Mouse (Mus musculus) hindbrain, embryonic 15.5 days (tissue): ENCODE results near the gene Icmt. TPM values are rescaled to one million over a fixed set of nuclear protein-coding genes. Genes with fewer than 3 reads are reported as not detected.

Source experiments
- ATAC-seq: fragments of 200-750 bp; cut with Nextera tagmentation; 2 replicates; pipeline ENCODE4 v1.8.0; 2017; ENCODE audit warnings: low read depth, moderate number of reproducible peaks, moderate TSS enrichment; ENCODE audit not compliant: low FRiP score
- H3K27ac ChIP-seq: fragments of 300-500 bp; sonication (generic); replicated peaks from 2 replicates; pipeline ENCODE4 v1.5.1; 2015; ENCODE audit warnings: mild to moderate bottlenecking, inconsistent platforms
- H3K27me3 ChIP-seq: fragments of 300-500 bp; sonication (generic); 2 replicates; pipeline ENCODE4 v1.6.1; 2015; ENCODE audit warnings: control low read depth, inconsistent platforms
- H3K36me3 ChIP-seq: fragments of 300-500 bp; sonication (generic); 2 replicates; pipeline ENCODE4 v1.6.1; 2015; ENCODE audit warnings: control low read depth, inconsistent platforms
- H3K4me1 ChIP-seq: fragments of 300-500 bp; sonication (generic); replicated peaks from 2 replicates; pipeline ENCODE4 v1.6.1; 2015; ENCODE audit warnings: control low read depth, inconsistent platforms
- H3K4me2 ChIP-seq: fragments of 300-500 bp; sonication (generic); 2 replicates; pipeline ENCODE4 v1.6.1; 2015; ENCODE audit warnings: moderate library complexity, mild to moderate bottlenecking, inconsistent platforms
- H3K4me3 ChIP-seq: fragments of 300-500 bp; sonication (generic); 2 replicates; pipeline ENCODE4 v1.5.1; 2015; ENCODE audit warnings: mild to moderate bottlenecking, inconsistent platforms
- H3K9ac ChIP-seq: fragments of 300-500 bp; sonication (generic); 2 replicates; pipeline ENCODE4 v1.6.1; 2015; ENCODE audit warnings: inconsistent platforms
- H3K9me3 ChIP-seq: fragments of 300-500 bp; sonication (generic); 2 replicates; pipeline ENCODE4 v1.6.1; 2016; ENCODE audit warnings: control low read depth, inconsistent platforms
- WGBS: fragments of 180-500 bp; shearing (Covaris S2); methylation state at CpG from one replicate; pipeline ENCODE4 v1.1.7; 2015; 5-methylcytosine and 5-hydroxymethylcytosine counted together
- polyA plus RNA-seq: library from polyadenylated mRNA; unstranded; fragments of >200 nt; fragmentation: Nextera tagmentation; extraction: Ambion mirVana; gene quantifications from 2 replicates; pipeline ENCODE4 v1.2.1, GENCODE M21; 2015

Icmt gene
- polyA plus RNA-seq = 18.3 and 22.2 TPM in 2 replicates

DNA sequence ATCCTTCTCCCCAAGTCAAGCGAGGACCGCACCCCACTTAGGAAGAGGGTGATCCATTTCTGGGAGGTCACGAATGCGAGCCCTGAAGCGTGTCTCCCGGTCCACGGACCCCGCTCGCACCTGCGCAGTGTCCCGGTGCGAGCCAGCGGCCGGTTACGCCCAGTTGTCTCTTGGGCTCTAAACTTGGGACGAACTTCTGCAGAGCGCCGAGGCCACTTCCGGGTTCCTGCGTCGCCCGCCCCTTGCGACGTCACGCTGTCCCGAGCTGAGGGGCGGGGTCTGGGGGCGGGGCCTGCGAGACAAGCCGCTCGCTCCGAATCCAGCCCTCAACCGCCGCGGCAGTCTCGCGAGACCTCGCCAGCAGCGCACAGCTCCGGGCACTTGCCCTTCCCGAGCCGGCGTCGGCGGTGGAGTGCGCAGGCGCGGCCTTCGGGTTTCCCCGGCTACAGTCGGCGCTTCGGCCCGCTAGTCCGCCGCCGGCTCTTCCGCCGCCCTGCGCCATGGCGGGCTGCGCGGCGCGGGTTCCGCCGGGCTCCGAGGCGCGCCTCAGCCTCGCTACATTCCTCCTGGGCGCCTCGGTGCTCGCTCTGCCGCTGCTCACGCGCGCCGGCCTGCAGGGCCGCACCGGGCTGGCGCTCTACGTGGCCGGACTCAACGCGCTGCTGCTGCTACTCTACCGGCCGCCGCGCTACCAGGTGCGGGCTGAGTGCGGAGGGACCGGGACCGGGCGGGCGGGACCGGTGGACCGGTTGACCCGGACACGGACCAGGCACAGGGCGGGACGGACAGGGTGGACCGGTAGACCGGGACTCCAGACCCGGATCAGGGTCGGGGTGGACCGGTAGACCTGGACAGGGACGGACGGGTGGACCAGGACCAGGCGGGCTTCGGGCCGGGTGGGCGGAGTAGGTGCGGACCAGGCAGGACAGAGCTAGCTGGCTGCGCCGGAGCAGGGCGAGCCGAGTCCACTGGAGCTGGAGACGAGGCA is at the start of gene Icmt:
Icmt (plus strand) TSS at position 354 of the 988 bp plus-strand sequence.
- Histone ChIP-seq H3K4me1 (peaks cover 28% of the 10 kb centered on the region), H3K27ac (peak within 1 kb of the TSS; percentile 74), H3K9ac (peak within 1 kb of the TSS; percentile 77), H3K27me3 (peaks cover 37% of the 10 kb centered on the region), H3K9me3 (no peaks in the 10 kb centered on the region), H3K36me3 (peaks cover 12% of the 10 kb centered on the region; the same call in 1 of the 2 replicates), H3K4me2 (peak within 1 kb of the TSS; percentile 91), H3K4me3 (peak within 1 kb of the TSS; percentile 65)
- WGBS = under 1% methylated on average over 118 of the region's 119 CpGs
- peak; percentile 95 for ATAC-seq

DNA sequence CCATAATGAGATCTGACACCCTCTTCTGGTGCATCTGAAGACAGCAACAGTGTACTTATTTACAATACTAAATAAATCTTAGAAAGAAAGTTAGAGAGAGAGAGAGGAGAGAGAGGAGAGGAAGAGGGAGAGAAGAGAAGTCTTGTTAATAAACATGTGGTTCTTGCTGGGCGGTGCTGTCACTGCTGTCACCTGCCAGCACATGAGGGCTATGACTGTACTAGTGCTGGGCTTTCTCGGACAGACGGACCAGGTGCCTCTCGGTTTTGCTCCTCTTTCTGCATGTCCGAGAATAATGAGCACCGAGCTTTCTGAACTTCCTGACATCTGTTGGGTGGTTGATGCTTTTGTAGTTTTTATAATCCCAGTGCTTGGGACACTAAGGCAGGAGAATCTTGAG is 46.4 kb upstream of the Icmt start:
- no peak overlapping the region for H3K4me2 ChIP-seq

DNA sequence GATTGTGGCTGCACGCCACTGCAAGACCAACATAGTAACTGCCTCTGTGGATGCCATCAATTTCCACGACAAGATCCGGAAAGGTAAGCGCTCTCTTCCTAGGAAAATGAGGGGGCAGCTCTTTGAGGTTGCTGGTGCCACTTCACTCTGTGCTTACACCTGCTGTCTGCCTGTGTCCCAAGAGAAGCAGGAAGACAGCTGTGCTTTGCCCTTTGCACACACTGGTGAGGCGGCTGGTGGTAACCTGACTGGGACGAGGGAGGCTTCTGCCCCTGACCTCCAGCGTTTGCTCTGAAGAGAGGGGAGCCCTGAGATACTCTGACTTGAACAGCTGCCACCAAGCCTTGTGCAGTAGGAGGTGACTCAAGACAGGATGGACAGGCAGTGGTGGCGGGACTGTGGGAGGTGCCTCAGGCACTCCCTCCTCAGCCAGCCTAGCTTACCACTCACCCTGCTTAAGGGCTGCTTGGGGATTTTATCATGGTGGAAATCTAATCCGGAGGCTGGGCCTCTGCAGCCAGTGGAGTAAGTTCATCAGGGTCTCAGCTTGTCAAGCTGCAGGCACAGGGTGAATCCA is 43.8 kb upstream of the Icmt start:
- no peaks in the 10 kb centered on the region for H3K27me3 ChIP-seq
- H3K9ac ChIP-seq = no peak overlapping the region
- no peak overlapping the region for H3K27ac ChIP-seq
- no peaks in the 10 kb centered on the region for H3K9me3 ChIP-seq
- H3K4me2 ChIP-seq = no peak overlapping the region
- 0 out of 2 replicates have a peak, but pooled peaks cover 9% of the 10 kb centered on the region for H3K4me1 ChIP-seq
- H3K36me3 ChIP-seq = no peaks in the 10 kb centered on the region
- 75% methylated on average over 9 of the region's 9 CpGs for WGBS
- ATAC-seq = no peak
- no peak overlapping the region for H3K4me3 ChIP-seq

More for the DNA sequence above, 46.4 kb upstream of the Icmt start:
- Histone ChIP-seq H3K4me3 (no peak overlapping the region), H3K27me3 (no peaks in the 10 kb centered on the region), H3K27ac (no peak overlapping the region), H3K36me3 (no peaks in the 10 kb centered on the region), H3K9ac (no peak overlapping the region), H3K4me1 (peaks cover 11% of the 10 kb centered on the region), H3K9me3 (no peaks in the 10 kb centered on the region)
- ATAC-seq = no peak
- WGBS = 93% methylated on average over 6 of the region's 6 CpGs

DNA sequence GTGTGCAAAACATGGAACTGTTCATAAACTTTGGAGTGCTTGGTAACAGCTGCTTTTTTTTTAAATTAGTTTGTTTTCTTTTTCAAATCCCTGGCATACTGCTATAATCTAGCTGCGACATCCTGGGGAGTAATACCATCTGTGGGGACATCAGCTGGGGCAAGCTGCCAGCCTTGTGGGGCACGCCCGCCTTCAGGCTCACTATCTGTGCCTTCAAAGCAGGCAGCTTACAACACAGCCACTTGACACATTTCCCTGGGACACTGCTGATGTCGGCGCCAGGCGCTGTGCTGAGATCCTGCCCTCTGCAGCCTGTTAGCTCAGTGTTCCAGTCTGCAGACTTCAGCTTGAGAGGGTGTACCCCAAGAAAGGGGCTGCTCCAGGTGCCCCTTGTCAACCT is 40.0 kb upstream of the Icmt start:
- H3K27me3 ChIP-seq = no peaks in the 10 kb centered on the region
- H3K4me3 ChIP-seq = no peak overlapping the region
- no peaks in the 10 kb centered on the region for H3K9me3 ChIP-seq
- H3K9ac ChIP-seq = no peak overlapping the region
- H3K36me3 ChIP-seq = peaks cover 9% of the 10 kb centered on the region
- WGBS = 34% methylated on average over 6 of the region's 6 CpGs
- H3K4me2 ChIP-seq = no peak overlapping the region
- ATAC-seq = no peak
- peaks cover 11% of the 10 kb centered on the region; the same call in 1 of the 2 replicates for H3K4me1 ChIP-seq
- 0 out of 2 replicates have a peak overlapping the region, but pooled peaks have one; percentile 8 for H3K27ac ChIP-seq

DNA sequence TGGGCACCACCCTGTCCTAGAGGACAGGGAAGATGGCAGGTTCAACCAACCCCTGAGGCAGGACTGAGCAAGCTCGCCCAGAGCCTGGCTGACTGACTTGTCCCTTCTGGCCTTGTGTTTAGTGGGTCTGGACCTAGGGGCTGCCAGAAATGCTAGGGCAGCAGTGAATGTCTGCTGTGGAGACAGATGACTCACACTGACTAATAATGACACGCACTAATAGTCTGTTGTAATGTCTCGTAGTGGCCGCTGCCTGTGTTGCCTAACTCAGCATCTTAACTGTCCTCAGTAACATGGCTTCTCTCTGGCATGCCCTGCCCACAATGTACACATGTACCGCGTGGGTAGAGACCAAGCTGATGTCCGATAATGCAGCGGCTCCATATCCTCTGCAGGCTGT is 36.6 kb upstream of the Icmt start:
- H3K4me2 ChIP-seq = no peak overlapping the region
- H3K27me3 ChIP-seq = no peaks in the 10 kb centered on the region
- no peak for ATAC-seq
- peaks cover 26% of the 10 kb centered on the region for H3K4me1 ChIP-seq
- H3K9ac ChIP-seq = no peak overlapping the region
- H3K36me3 ChIP-seq = peaks cover 12% of the 10 kb centered on the region
- H3K4me3 ChIP-seq = no peak overlapping the region
- H3K27ac ChIP-seq = no peak overlapping the region
- no peaks in the 10 kb centered on the region for H3K9me3 ChIP-seq
- WGBS = 92% methylated on average over 8 of the region's 8 CpGs

DNA sequence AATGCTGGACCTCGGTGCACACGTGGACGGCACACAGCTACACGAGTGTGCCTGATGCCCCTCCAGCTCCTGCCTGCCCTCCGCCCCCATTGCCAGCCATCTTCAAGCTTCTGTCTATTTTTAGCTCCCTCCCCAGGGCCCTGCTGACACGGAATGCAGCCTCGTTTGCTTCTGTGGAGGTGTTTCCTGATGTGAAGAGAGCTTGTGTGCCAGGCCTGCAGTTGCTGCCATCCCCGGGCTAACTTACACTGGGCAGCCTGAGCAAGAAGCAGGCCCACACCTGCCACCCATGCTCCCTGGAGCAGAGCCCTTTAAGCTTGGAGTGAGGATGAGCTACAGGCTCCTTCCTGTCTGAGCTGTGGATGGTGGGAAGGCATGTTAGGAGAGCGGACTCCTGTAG is 34.8 kb upstream of the Icmt start:
- H3K27ac ChIP-seq = no peak overlapping the region
- 70% methylated on average over 9 of the region's 9 CpGs for WGBS

DNA sequence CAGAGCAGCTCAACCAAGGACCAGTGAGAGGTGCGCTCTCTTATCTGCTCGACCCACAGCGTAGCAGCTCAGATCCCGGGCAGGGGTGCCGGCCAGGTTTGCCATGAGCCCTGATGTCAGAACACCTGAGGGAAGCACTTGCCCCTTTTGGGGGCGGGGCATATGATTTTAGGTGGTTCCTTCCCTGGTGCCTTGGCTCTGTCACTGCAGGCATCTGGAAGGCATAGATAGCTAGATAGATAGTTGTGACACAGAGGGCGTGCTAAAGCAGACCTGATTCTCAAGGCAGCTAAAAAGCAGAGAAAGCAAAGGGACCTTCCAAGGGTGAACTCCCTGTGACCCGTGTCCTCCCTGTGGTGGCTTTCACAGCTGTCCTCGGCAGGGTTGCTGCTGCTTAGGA is 33.9 kb upstream of the Icmt start:
- Histone ChIP-seq H3K36me3 (peaks cover 12% of the 10 kb centered on the region), H3K27me3 (no peaks in the 10 kb centered on the region), H3K4me2 (no peak overlapping the region), H3K9me3 (no peaks in the 10 kb centered on the region), H3K4me3 (no peak overlapping the region), H3K4me1 (peaks cover 35% of the 10 kb centered on the region), H3K27ac (no peak overlapping the region), H3K9ac (no peak overlapping the region)
- ATAC-seq = no peak
- WGBS = 67% methylated on average over 9 of the region's 9 CpGs

More for the DNA sequence above, 34.8 kb upstream of the Icmt start:
- no peak overlapping the region for H3K4me2 ChIP-seq
- H3K27me3 ChIP-seq = no peaks in the 10 kb centered on the region
- peaks cover 29% of the 10 kb centered on the region for H3K4me1 ChIP-seq
- H3K9me3 ChIP-seq = no peaks in the 10 kb centered on the region
- no peak for ATAC-seq
- no peak overlapping the region for H3K4me3 ChIP-seq
- H3K9ac ChIP-seq = no peak overlapping the region
- H3K36me3 ChIP-seq = peaks cover 12% of the 10 kb centered on the region

DNA sequence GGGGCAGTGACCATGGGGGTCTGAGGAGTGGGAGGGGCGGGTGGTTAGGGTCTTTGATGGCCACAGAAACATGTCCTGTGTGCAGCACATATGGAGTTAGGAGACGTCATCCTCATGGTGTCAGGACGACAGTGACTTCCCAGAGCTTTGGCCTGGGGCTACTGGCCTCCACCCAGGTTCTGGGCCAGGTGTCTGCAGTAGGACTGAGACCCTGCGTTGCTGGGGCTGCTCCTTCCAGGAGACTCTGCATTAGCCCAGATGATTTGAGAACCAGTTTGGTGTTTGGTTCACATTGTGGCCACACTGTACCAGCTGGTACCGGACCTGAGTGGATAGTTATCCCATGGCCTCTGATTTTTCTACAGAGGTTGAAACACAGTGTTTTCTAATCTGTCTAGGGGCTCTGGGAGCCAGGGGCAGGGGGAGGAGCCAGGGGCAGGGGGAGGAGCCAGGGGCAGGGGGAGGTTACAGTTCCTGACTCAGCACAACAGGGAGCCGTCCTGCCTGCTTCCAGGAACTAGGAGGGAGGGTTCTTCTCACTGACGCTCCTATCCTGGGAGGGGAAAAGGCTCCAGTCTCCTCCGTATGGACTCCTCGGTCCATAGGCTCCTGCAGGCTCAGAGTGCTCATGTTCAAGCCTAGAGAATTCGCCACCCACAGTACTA is 33.4 kb upstream of the Icmt start:
- Histone ChIP-seq H3K9ac (no peak overlapping the region), H3K27me3 (no peaks in the 10 kb centered on the region), H3K36me3 (peaks cover 12% of the 10 kb centered on the region), H3K4me1 (peaks cover 36% of the 10 kb centered on the region), H3K4me3 (no peak overlapping the region), H3K27ac (no peak overlapping the region), H3K4me2 (no peak overlapping the region), H3K9me3 (no peaks in the 10 kb centered on the region)
- WGBS = 27% methylated on average over 10 of the region's 10 CpGs
- 0 out of 2 replicates have a peak, but pooled peaks have one; percentile 8 for ATAC-seq

DNA sequence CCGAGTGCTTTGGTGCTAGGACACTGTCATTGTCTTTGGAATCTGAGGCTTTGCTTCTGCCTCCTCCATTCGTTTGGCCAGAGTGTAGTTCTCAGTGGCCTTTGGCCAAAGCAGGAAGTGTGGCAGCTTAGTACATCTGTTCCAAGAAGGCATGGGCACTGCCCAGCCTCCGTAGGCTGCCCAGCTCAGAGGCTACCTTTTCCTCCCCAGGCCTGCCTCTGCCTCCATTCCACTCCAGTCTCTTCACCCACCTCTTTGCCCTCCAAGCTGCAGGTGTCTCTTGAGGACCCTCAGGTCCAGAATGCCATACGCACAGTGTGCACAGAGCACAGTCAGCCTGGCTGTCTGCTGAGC is 32.9 kb upstream of the Icmt start:
- H3K4me1 ChIP-seq = peaks cover 40% of the 10 kb centered on the region
- H3K9ac ChIP-seq = no peak overlapping the region
- H3K27ac ChIP-seq = no peak overlapping the region
- H3K4me2 ChIP-seq = no peak overlapping the region
- H3K4me3 ChIP-seq = no peak overlapping the region
- no peaks in the 10 kb centered on the region for H3K27me3 ChIP-seq
- H3K36me3 ChIP-seq = peaks cover 12% of the 10 kb centered on the region
- 48% methylated on average over 4 of the region's 4 CpGs for WGBS
- H3K9me3 ChIP-seq = no peaks in the 10 kb centered on the region
- no peak for ATAC-seq

DNA sequence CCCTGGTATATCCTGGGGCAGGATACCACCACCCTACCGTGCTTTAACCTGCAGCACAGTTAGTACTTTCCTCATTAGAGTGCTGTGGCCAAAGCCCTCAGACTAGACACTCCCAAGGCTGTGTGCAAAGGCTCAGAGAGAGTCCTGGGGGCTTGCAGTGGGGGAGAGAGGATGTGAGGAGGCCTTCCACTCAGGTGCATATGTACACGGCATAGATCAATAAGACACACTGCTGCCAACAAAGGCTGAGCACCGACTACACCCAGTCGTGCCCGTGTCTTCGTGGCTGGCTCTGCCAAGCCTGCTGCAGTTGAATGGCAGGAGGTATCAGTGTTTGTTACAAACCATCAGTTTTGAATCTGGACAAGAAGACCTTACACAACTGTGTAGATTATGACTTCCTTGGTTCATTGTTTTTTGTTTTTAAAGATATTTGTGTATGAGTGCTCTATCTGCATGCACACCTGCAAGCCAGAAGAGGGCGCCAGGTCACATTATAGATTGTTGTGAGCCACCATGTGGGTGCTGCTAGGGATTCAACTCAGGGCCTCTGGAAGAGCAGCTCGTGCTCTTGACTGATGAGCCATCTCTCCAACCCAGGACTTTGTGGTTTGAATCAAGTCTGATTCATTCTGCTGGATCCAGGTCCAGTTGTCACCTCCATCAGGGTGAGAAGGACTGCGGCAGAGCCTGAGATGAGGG is 32.0 kb upstream of the Icmt start:
- Histone ChIP-seq H3K9ac (no peak overlapping the region), H3K9me3 (no peaks in the 10 kb centered on the region), H3K4me1 (peaks cover 41% of the 10 kb centered on the region), H3K4me2 (no peak overlapping the region), H3K36me3 (peaks cover 9% of the 10 kb centered on the region; the same call in 1 of the 2 replicates), H3K27me3 (no peaks in the 10 kb centered on the region), H3K4me3 (no peak overlapping the region), H3K27ac (no peak overlapping the region)
- no peak for ATAC-seq
- WGBS = 87% methylated on average over 9 of the region's 9 CpGs

DNA sequence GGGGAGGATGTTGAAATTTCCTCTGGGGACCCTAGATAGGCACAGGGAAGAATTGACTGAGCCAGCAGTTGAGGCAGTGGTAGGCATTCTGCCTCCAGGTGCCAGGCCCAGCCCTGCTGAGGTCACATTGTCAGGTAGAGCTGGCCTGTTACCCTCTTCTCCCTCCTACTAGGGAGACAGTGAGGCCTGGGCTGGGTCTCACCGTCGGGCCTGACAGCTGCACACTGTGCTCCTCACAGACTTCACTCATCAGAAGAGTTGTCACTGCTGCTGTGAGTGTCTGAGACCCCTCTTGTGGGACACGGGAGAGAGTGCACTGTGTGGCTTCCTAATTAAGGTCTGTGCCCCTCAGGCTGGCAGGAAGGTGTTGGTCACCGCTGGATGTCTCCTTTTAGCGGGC is 31.2 kb upstream of the Icmt start:
- H3K27me3 ChIP-seq = no peaks in the 10 kb centered on the region
- peak overlapping the region; percentile 54 for H3K27ac ChIP-seq
- no peak overlapping the region for H3K4me3 ChIP-seq
- peaks cover 41% of the 10 kb centered on the region for H3K4me1 ChIP-seq
- no peak for ATAC-seq
- H3K9me3 ChIP-seq = no peaks in the 10 kb centered on the region
- WGBS = 30% methylated on average over 5 of the region's 5 CpGs
- H3K4me2 ChIP-seq = no peak overlapping the region
- H3K36me3 ChIP-seq = peaks cover 6% of the 10 kb centered on the region; the same call in 1 of the 2 replicates
- H3K9ac ChIP-seq = no peak overlapping the region
